Mouse (Mus musculus) intestine, embryonic 16.5 days (tissue): Measurements from ENCODE around the gene Defb3. TPM values are rescaled to one million over a fixed set of nuclear protein-coding genes. Genes with fewer than 3 reads are reported as not detected.
"Not testable (repeated sequence)": the region's sequence is repeated elsewhere in the genome, so short reads cannot be mapped to it uniquely, and the experiment has no call there.

Source experiments
- ATAC-seq: fragments of 200-750 bp; cut with Nextera tagmentation; 2 replicates; pipeline ENCODE4 v1.8.0; 2017; ENCODE audit warnings: moderate TSS enrichment, moderate library complexity
- H3K27ac ChIP-seq: fragments of 300-500 bp; sonication (generic); 2 replicates; pipeline ENCODE4 v1.5.1; 2014; ENCODE audit warnings: mild to moderate bottlenecking, low read length
- H3K27me3 ChIP-seq: fragments of 300-500 bp; sonication (generic); replicated peaks from 2 replicates; pipeline ENCODE4 v1.6.1; 2014; ENCODE audit warnings: low read length, control low read depth, mixed read lengths; ENCODE audit not compliant: control insufficient read depth, insufficient read depth
- H3K36me3 ChIP-seq: fragments of 300-500 bp; sonication (generic); 2 replicates; pipeline ENCODE4 v1.6.1; 2014; ENCODE audit warnings: low read length, control low read depth; ENCODE audit not compliant: control insufficient read depth, insufficient read depth
- H3K4me1 ChIP-seq: fragments of 300-500 bp; sonication (generic); 2 replicates; pipeline ENCODE4 v1.6.1; 2014; ENCODE audit warnings: low read length, control low read depth, mixed read lengths; ENCODE audit not compliant: control insufficient read depth, insufficient read depth
- H3K4me2 ChIP-seq: fragments of 300-500 bp; sonication (generic); 2 replicates; pipeline ENCODE4 v1.6.1; 2014; ENCODE audit warnings: low read depth, low read length, control low read depth
- H3K4me3 ChIP-seq: fragments of 300-500 bp; sonication (generic); 2 replicates; pipeline ENCODE4 v1.5.1; 2014; ENCODE audit warnings: mild to moderate bottlenecking, low read length
- H3K9ac ChIP-seq: fragments of 300-500 bp; sonication (generic); 2 replicates; pipeline ENCODE4 v1.6.1; 2014; ENCODE audit warnings: low read depth, low read length
- H3K9me3 ChIP-seq: fragments of 300-500 bp; sonication (generic); 2 replicates; pipeline ENCODE4 v1.6.1; 2016; ENCODE audit warnings: low read length, control low read depth; ENCODE audit not compliant: control insufficient read depth
- WGBS: fragments of 180-500 bp; shearing (Covaris S2); extraction: QIAGEN DNeasy Blood & Tissue Kit; methylation state at CpG from one replicate; pipeline ENCODE4 v1.1.7; 2014; 5-methylcytosine and 5-hydroxymethylcytosine counted together
- polyA plus RNA-seq: library from polyadenylated mRNA; unstranded; fragments of >200 nt; fragmentation: Nextera tagmentation; extraction: Ambion mirVana; gene quantifications from 2 replicates; pipeline ENCODE4 v1.2.1, GENCODE M21; 2015

Defb3 gene
- not detected in 2 replicates for polyA plus RNA-seq

- not testable (repeated sequence) for H3K27me3 ChIP-seq, H3K9ac ChIP-seq, H3K4me1 ChIP-seq, H3K36me3 ChIP-seq, H3K27ac ChIP-seq, H3K9me3 ChIP-seq, H3K4me2 ChIP-seq, H3K4me3 ChIP-seq, ATAC-seq
- 56% methylated on average over 2 of the region's 2 CpGs for WGBS
Measured at GRCm38 (mm10) chr8:19293060-19293459, at the start of gene Defb3. Defb3 (plus strand) TSS chr8:19293360.

DNA sequence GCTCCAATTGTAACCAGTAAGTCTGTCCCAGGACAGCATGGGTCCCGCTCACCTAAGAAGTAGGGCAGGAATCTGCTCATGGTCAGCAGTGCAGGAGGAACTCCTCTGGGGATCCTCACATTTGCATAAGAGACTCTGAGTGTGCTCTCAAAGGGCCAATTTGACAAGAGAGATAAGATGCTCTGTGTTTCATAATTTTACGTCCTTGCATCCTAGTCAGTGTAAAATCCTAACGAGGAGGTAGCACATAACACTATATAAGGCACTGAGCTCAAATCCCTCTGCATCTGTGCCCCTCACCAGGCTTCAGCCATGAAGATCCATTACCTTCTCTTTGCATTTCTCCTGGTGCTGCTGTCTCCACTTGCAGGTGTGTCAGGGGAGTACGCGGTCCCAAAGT, 45.9 kb upstream of the Defb3 start, which contains the start of gene Defb5:
Gene Defb5 (plus strand): TSS at position 301 of the 400 bp plus-strand sequence.
- H3K9me3 ChIP-seq = no peaks in the 10 kb centered on the region
- H3K27me3 ChIP-seq = no peaks in the 10 kb centered on the region
- no peak within 1 kb of the TSS for H3K27ac ChIP-seq
- H3K9ac ChIP-seq = no peak within 1 kb of the TSS
- no peak within 1 kb of the TSS for H3K4me3 ChIP-seq
- ATAC-seq = no peak
- H3K4me1 ChIP-seq = no peaks in the 10 kb centered on the region
- WGBS = 87% methylated on average over 5 of the region's 5 CpGs
- H3K4me2 ChIP-seq = no peak within 1 kb of the TSS
- H3K36me3 ChIP-seq = no peaks in the 10 kb centered on the region

- Histone ChIP-seq H3K4me3 (no peak overlapping the region), H3K4me2 (no peak overlapping the region), H3K9ac (no peak overlapping the region), H3K9me3 (no peaks in the 10 kb centered on the region), H3K27me3 (no peaks in the 10 kb centered on the region), H3K36me3 (no peaks in the 10 kb centered on the region), H3K27ac (no peak overlapping the region), H3K4me1 (no peaks in the 10 kb centered on the region)
- ATAC-seq = no peak
Measured at GRCm38 (mm10) chr8:19258136-19258535, 35.0 kb upstream of the Defb3 start.

DNA sequence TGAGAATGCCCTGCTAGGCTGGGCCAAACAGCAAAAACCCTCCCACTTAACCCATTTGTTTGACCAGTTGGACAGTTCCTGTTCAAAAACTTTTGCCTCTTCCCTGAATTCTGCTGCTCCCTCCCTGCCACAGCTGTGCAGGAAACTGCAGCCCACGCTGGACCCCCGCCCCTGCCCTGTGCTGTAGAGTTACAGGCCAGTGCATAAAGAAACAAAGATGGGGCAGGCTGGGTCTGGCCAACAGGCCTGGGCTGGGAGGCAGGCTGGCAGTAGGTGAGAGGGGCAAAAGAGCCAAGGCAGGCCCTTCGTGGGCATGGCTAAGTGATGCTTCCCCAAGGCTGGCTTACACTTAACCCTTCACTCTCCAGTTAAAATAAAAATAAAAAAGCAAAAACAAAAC, 33.5 kb upstream of the Defb3 start:
- Histone ChIP-seq H3K4me3 (no peak overlapping the region), H3K4me2 (no peak overlapping the region), H3K27ac (no peak overlapping the region), H3K27me3 (no peaks in the 10 kb centered on the region), H3K9ac (no peak overlapping the region), H3K36me3 (no peaks in the 10 kb centered on the region), H3K4me1 (no peaks in the 10 kb centered on the region), H3K9me3 (no peaks in the 10 kb centered on the region)
- WGBS = 45% methylated on average over 3 of the region's 3 CpGs
- ATAC-seq = no peak

GRCm38 (mm10) chr8:19298361-19298760, 5.2 kb downstream of the Defb3 start:
- not testable (repeated sequence) for H3K4me3 ChIP-seq, ATAC-seq
- WGBS = 63% methylated on average over 3 of the region's 3 CpGs

GRCm38 (mm10) chr8:19331836-19332235, 38.7 kb downstream of the Defb3 start:
- no peaks in the 10 kb centered on the region for H3K4me1 ChIP-seq
- no peak for ATAC-seq
- no peak overlapping the region for H3K27ac ChIP-seq
- WGBS = 5% methylated on average over 3 of the region's 3 CpGs
- H3K36me3 ChIP-seq = no peaks in the 10 kb centered on the region
- H3K9ac ChIP-seq = no peak overlapping the region
- H3K9me3 ChIP-seq = no peaks in the 10 kb centered on the region
- no peak overlapping the region for H3K4me2 ChIP-seq
- H3K4me3 ChIP-seq = no peak overlapping the region
- H3K27me3 ChIP-seq = no peaks in the 10 kb centered on the region

More at GRCm38 (mm10) chr8:19298361-19298760, 5.2 kb downstream of the Defb3 start:
- H3K9ac ChIP-seq, H3K4me2 ChIP-seq, H3K4me1 ChIP-seq, H3K9me3 ChIP-seq, H3K27ac ChIP-seq, H3K36me3 ChIP-seq, H3K27me3 ChIP-seq: not testable (repeated sequence)

Other genes starting within 250 kb of the Defb3 start
- not detected in 2 replicates for gene Defb39, start 228.6 kb upstream of the Defb3 start, polyA plus RNA-seq
- gene Defb12, start 178.5 kb upstream of the Defb3 start, polyA plus RNA-seq = not detected in 2 replicates
- gene Defb34, start 169.6 kb upstream of the Defb3 start, polyA plus RNA-seq = not detected in 2 replicates
- gene Gm45826, start 152.6 kb upstream of the Defb3 start, polyA plus RNA-seq = not detected in 2 replicates
- gene Defb14, start 99.0 kb upstream of the Defb3 start, polyA plus RNA-seq = not detected in 2 replicates
- gene Defb4, start 94.7 kb upstream of the Defb3 start, polyA plus RNA-seq = not detected in 2 replicates
- gene Defb6, start 67.9 kb upstream of the Defb3 start, polyA plus RNA-seq = not detected in 2 replicates
- gene Defb46, start 53.4 kb upstream of the Defb3 start, polyA plus RNA-seq = not detected in 2 replicates
- not detected in 2 replicates for gene Defb5, start 45.8 kb upstream of the Defb3 start, polyA plus RNA-seq
- gene Defb8, start 154.2 kb downstream of the Defb3 start, polyA plus RNA-seq = not detected in 2 replicates
- gene Defb7, start 201.7 kb downstream of the Defb3 start, polyA plus RNA-seq = not detected in 2 replicates